Mouse (Mus musculus) right cerebral cortex, postnatal 36 days (tissue): ENCODE data around the gene Hist1h2ab.
"Not testable (repeated sequence)": the region's sequence is repeated elsewhere in the genome, so short reads cannot be mapped to it uniquely, and the experiment has no call there.

Experiments
- DNase-seq, 2 experiments: peaks; one replicate each; pipeline ENCODE4 v3.0.0; 2022; ENCODE audit warnings: low spot score in 2 of 2, mixed read lengths in 1 of 2

Gene Hist1h2ab

GRCm38 (mm10) chr13:23750839-23751477, at the start of gene Hist1h2ab:
Gene Hist1h2ab (plus strand): TSS chr13:23751126.
- DNase-seq = not testable (repeated sequence)

GRCm38 (mm10) chr13:23702220-23702619, 48.7 kb upstream of the Hist1h2ab start:
- no peak for DNase-seq

GRCm38 (mm10) chr13:23702801-23703200, 48.1 kb upstream of the Hist1h2ab start:
- DNase-seq = not testable (repeated sequence)

GRCm38 (mm10) chr13:23705751-23706356, 45.1 kb upstream of the Hist1h2ab start:
- DNase-seq = no peak

- no peak for DNase-seq
Observed at GRCm38 (mm10) chr13:23706771-23707170, 44.2 kb upstream of the Hist1h2ab start.

- DNase-seq = no peak
Observed at GRCm38 (mm10) chr13:23708041-23708440, 42.9 kb upstream of the Hist1h2ab start.

- DNase-seq = no peak
Observed at GRCm38 (mm10) chr13:23708654-23709053, 42.3 kb upstream of the Hist1h2ab start.

- DNase-seq = no peak
Observed at GRCm38 (mm10) chr13:23709714-23710373, 41.1 kb upstream of the Hist1h2ab start.

- DNase-seq = no peak
Observed at GRCm38 (mm10) chr13:23710374-23711089, 40.4 kb upstream of the Hist1h2ab start, which contains the start of gene Hfe. Gene Hfe (minus strand): TSS chr13:23710854.

GRCm38 (mm10) chr13:23716261-23717042, 34.5 kb upstream of the Hist1h2ab start:
- DNase-seq = no peak

GRCm38 (mm10) chr13:23717176-23717575, 33.8 kb upstream of the Hist1h2ab start:
- no peak for DNase-seq

GRCm38 (mm10) chr13:23717593-23718245, 33.2 kb upstream of the Hist1h2ab start:
- not testable (repeated sequence) for DNase-seq

- DNase-seq = no peak
Observed at GRCm38 (mm10) chr13:23724239-23724638, 26.7 kb upstream of the Hist1h2ab start.

- no peak for DNase-seq
Observed at GRCm38 (mm10) chr13:23725213-23725612, 25.7 kb upstream of the Hist1h2ab start.

- no peak for DNase-seq
Observed at GRCm38 (mm10) chr13:23728472-23729191, 22.3 kb upstream of the Hist1h2ab start.

GRCm38 (mm10) chr13:23729192-23729525, 21.8 kb upstream of the Hist1h2ab start:
- no peak for DNase-seq

GRCm38 (mm10) chr13:23729706-23730105, 21.2 kb upstream of the Hist1h2ab start:
- no peak for DNase-seq

GRCm38 (mm10) chr13:23730479-23730878, 20.4 kb upstream of the Hist1h2ab start:
- no peak for DNase-seq

- no peak for DNase-seq
Observed at GRCm38 (mm10) chr13:23732156-23732804, 18.6 kb upstream of the Hist1h2ab start.

GRCm38 (mm10) chr13:23737091-23737490, 13.8 kb upstream of the Hist1h2ab start:
- no peak for DNase-seq
